Mouse (Mus musculus) embryo, embryonic 11.5 days (tissue): ENCODE data around the gene Lin28a.
"Not testable (repeated sequence)": the region's sequence is repeated elsewhere in the genome, so short reads cannot be mapped to it uniquely, and the experiment has no call there.

ENCODE experiments used
- DNase-seq: peaks from one replicate; pipeline ENCODE4 v3.0.0-alpha.2; 2012; ENCODE audit warnings: low read depth, low spot score

Gene Lin28a

DNA sequence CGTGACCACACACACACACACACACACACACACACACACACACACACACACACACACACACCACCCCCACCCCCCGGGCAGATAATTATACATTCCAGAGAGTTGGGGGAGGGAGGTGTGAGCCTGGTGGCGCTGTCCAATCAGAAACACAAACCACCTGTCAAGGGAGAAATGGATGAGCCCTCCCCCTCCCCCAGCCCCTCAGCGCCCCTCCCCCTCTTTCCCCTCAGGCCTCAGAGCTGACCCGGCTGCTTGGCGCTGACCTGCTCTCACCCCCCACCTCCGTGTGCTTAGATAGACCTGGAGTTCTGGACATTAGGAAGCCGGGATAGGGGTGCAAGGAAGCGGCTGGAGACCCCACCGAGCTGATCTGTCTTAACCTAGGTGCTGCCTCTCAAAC lies 569 bp upstream of the Lin28a start:
- no peak for DNase-seq

DNA sequence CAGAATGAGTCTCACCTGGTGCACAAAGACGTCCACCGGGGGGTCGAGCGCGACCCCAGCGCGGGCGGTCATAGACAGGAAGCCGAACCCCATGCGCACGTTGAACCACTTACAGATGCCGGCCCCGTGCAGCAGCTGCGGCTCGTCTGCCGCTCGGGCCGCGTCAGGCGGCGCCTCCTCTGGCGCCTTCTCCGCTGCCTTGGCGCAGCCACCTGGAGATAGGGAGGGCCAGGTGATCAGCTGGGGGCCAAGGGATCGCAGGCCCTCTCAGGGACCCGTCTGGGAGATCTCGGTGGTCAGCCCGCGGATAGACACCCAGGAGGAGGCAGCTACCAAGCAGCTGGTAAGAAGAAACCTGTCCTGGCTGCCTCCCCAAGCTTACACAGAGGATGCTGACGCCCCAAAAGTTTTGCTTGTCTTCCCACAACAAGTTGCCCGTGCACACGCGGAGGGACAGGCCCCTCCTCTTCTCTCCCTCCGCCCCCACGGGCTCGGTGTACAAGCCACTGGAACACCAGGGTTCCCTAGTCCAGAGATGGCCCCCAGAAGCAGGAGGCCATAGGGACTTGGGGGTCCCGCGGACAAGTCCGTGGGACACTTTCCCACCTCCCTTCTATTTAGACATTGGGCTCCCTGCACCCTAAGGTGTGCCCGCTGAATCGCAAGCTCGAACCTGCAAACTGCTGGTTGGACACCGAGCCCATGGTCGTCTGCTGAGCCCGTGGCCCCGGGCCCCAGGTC lies 433 bp downstream of the Lin28a start:
- DNase-seq = no peak

DNA sequence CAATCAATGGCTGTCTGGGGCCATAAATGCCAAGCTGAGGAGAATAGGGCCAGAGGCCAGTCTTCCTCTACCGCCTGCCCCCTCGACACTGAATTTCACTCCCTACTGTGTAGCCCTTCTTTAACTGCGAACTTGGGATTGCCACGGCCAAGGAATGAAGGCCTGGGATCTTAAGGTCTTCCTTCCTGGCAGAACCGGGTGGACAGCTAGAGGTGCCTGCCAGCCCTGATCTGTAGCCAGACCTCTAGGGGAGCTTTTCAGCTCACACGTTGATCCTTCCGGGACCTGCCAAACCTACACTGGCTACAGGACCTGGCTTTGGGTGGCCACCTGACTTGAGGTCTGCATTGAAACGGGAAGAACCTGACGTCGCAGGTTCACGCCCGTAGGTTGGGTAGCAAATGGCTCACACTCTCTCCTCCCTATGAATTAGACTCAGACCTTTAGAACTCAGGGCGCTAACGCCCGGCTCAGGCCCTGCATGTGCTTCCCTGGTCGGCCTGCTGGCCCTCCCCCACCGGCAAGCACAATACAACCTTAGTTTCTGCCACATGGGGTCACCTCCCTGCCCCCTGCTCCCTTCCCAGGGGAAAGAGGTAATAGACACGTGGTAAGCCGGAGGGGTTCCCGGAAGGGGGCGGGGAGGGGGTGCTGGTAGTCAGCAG lies 1.3 kb downstream of the Lin28a start:
- DNase-seq = no peak

DNA sequence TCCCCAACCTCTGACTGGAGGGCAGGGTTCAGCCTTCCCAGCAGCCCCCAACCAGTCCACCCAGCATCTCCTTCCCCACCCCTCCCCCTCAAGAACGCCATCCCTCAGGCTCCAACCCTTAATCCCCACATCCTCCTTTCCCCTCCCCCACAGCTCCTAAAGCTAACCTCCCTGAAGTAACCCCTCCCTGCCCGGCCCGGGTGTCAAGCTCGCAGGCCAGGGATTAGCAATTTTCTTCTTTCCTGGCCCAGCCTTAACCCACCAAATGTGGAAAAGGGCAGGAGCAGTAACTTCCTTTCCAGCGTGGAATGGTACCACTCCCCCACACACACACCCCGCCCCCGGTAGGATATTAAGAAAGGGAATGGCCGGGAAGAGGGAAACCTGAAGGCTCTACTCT lies 1.9 kb downstream of the Lin28a start:
- no peak for DNase-seq

DNA sequence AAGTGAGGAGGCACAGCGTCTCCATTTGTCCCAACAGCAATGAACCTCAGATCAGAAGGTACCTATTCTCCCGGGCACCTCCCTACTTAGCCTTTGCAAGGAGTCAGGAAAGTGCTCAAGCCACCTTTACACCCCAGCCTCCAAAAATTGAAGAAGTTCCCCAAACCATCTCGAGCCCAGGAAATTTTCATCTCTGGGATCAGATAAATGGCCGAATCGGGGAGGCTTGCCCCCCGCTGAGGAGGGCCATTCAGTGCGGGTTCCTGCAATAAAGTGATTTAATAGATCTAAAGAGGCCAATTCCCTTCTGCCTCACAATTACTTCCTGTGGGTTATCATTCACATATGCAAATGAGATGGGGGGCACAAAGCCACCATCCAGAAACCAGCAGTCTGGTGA lies 2.4 kb downstream of the Lin28a start:
- DNase-seq = no peak

DNA sequence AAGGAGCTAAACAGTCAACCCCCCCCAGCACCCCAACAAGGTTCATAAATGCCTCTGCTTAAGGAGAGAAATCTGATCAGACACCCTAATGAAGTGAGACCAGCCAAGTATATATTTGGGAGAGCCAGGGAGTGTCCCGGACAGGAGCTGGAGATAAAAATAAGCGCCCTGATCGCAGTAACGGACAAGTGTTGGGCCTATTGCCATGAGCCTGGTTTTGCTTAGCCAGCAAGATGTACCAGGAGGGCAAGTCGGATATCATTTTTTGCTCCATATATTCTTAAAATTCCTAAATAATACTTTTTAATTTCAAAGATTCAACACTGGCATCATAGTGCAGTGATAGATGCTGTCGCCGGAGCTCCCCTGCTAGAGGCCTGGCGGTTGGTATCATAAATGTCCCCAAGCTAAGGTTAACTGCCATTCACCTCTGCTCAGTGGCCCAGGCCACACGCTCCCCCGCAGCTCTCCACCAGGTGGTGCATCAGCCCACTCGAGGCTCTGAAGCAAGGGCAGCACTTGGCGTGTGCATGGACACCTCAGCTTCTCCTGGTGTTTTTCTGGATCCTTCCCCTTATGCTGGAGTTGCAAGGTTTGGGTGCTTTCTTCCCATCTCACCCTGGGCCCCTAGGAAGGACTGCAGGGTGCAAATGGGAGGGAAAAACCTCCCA lies 5.6 kb downstream of the Lin28a start:
- DNase-seq = no peak

DNA sequence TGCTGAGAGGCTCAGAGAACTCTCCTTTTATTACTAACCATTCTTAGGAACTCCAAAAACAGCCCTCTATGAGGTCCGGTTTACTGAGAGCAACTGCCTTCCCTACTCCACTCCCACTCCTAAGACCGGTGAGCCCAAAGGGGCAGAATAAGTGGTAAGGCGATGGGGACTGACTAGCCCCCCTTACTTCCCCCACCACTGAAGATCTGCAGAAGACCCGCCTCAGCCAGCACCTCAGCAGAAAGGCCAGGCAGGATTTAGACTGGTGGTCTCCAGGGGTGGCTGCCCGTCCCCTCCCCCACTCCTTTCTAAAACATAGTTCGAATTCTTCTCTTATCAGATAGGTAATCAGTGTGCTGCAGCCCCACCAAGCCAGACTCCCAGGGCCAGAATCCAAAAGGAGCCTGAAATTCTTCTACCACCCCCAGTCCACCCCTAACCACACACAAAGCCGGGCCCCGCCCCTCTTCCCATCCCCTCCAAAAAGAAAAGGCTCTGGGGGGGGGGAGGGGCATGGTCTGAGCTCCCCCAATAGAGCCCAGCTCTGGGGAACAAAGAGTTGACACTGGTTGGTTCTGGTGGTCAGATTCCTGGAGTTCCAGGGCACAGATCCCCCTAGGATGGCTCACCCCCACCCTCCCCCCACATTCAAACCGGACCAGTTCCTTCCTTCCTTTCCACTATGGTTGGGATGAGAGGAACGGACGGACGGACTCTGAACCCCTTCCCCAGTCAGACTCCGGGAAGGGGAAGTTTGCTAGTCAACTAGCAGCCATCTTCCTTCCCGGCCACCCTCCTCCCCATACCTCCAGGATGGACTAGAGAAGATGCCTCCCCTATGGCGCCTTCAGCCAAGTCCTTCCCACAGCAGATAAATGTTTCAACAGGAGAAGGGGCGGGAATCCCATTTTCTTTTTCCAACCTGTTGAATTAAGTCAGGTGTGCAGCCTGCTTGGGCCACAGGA lies 6.9 kb downstream of the Lin28a start:
- no peak for DNase-seq

DNA sequence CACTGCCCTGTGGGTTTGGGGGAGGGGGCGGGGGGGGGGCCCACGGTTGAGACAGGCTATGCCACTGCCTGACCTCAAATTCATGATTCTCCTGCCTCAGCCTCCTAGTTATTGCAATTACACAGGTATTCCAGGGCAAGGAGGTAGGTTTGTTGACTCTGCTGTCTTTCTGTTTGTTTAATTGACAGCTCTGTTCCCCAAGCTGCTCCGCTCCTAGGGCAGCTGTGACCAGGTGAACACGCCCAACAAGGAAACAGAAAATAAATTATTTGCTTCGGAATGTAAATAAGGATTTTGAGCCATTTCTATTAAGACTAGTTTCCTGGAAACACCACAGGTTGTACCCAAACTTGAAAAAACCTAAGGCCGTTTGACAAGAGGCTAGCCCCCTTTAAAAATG lies 8.9 kb downstream of the Lin28a start:
- DNase-seq = no peak

DNA sequence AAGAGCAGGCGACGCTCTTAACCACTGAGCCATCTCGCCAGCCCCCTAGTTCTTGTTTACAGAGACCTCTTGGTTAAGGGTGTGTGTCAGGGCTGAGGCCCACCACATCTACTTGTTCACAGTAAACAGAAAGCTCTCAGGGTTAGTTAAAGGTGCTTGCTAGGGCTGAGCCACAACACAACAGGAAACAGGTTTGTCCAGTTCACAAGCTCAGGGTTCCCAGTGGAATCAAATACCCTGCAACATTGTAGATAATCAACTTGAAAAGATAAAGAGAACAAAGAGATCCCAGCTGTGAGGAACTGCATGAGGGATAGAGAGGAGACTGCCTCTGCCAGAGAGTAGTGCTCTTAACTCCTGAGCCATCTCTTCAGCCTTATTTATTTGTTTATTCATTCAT lies 11.8 kb downstream of the Lin28a start:
- no peak for DNase-seq

DNA sequence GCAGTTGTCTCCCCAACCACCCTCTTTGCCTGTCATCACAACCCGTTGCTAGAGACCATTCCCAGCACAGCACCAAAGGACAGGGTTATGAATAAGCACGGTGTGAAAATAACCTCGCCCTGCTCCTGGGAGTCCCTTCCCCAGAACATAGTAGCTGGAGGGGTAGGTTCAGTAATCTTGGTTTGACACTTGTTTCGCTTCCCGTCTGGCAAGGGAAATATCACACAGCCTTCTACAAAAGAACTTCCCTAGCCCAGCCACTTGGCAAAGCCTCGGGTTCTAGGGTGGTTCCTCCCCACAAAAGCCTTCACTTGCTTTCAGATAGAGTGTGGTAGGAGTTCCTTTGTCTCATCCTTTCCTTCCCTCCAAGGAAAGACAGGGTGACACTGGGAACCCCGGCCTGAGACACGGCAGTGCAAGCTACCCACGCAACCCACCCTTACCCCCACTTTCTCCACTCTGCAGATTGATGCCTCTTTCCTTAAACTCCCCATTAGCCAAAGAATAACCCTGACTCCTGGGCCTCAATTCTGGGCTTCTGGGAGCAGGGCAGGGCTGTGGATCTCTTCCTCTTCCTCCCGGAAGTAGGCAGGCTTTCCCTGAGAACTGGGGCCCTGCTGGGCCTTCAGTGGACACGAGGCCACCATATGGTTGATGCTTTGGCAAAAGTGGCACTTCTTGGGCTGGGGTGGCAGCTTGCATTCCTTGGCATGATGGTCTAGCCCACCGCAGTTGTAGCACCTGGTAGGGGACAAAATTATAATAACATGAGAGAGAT lies 12.9 kb downstream of the Lin28a start:
- no peak for DNase-seq

DNA sequence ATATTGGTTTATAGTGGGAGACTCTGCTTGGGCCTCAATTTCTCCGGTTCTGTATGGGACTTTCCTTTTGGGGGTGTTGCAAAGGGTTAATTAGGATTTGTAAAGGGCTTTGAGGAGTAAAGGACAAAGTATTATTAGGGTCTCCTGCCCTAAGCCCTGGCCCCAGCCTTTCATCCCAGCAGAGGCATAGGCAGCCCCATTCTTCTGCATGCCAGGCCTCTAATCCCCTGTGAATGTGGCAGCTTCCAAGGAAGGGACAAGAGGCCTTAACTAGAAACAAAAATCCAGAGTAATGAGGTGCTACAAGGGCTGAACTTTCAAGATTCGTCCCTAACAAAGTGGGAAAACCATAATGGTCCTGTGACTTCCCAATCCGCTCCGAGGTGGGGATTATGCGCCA lies 15.7 kb downstream of the Lin28a start:
- DNase-seq = no peak

DNA sequence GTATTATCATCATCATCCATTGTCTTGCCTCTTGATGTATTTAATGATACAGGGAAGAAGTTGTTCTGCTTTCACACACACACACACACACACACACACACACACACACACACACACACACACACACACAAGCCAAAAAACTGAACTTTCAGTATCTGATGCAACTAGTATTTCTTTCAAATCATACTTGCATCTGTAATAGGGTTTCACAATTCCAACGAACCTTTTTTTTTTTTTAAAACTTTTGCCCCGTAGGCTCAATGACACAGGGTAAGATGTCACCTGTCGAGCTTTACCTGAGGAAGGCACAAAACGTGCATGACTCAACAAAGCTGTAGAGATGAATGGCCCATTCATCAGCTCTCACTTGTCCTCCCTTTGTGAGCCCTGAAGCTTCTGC lies 16.4 kb downstream of the Lin28a start:
- DNase-seq = no peak

DNA sequence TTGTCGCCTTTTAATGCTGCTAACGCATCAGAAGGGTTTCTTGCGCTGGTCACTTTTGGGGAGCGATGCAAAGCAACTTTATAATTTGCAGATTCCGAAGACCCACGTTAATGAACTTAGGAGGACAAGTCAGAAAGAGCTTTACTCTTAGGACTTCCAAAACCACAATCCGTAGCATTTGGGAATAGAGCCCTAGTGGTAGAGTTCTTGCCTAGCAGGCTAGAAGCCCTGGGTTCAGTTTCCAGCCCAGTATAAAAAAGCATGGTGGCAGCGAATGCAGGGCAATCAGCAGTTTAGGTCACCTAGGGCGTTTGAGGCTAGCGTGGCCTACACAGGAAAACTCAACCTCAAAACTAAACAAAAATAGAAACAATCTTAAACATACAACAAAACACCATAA lies 16.9 kb downstream of the Lin28a start:
- no peak for DNase-seq

DNA sequence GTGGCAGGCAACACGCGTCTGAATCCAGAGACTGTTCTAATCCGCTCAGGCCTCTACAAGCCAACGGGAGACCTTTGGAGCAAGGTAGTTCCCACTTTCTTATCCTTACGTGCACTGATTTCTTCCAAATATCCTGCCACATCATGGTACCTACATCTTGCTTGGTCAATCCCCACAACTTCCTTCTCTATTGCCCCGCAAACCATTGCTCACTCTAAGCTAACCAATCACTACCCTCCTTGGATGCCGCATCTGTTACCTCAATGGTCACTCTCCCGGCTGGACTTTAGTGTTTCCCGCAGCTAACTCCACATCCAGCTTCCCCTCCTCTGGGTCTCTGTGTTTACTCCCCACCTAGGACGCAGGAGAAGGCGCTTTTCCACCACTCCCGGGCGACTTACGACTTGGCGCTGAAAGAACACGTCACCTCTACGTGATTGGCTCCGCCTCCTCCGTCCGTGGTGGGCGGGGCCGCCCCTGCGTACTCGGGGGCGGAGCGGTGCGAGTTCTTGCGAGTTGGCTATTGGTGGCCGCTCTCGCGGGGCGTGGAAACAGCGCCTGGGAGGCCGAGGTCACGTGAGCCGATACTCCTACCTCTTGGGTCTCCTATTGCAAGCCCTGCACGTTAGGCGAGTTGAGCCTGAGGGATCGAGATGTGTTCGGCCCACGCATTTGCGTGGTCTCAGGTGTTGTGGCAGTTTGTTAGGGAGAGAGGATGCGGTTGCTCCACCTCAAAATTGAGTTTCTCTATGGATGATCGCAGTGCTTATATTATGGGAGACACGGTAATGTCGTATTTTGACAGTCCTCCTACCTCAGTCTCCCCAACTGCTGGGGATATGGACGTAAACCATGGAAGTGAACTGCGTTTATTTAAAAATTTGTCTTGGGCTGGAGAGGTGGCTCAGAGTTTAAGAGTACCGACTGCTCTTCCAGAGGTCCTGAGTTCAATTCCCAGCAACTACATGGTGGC lies 17.9 kb downstream of the Lin28a start, which contains the start of gene Dhdds:
Gene Dhdds (minus strand): TSS at position 453 of the 973 bp plus-strand sequence.
- DNase-seq = peak; percentile 97

DNA sequence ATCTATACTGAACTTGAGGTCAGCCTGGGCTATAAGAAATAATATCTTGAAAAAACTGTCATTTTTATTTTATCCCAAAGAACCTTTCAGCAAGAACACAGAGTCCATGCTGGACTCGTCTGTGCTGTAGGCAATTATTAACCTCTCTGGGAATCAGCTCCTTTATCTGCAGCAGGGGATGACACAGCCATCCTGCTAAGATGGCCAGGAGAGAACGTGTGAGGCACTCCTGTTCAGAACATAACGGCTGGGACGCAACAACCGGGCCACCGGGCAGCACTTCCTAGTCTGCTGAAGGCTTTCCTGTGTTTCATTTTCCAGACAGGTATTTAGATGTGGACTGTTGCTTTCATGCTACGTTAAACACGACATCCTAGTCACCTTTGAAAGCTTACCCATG lies 23.9 kb downstream of the Lin28a start:
- DNase-seq = no peak

DNA sequence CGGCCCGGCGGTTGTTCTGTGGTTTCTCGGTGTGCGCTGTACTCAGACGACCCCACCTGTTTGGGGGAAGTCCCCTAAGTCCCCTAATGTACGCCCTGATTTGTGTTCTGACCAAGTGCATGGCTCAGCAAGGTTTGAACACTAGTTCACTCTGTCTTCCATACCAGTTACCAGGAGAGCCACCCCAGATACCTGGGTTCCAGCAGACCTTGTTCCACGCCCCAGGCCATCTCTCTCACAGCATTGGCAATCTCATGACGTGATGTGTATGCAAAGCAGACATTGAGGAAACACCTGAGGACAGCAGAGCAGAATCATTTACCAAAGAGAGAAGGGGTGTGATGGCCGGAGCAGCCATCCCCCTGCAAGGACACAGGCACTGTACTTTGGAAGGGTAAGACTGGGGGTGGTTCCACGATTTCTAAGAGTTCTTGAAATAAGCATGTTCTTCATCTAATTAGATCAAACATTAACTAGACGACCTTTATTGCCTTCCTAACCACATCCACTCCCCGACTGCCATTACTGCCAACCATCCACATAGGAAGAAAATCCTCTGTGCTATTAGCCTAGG lies 27.5 kb downstream of the Lin28a start:
- DNase-seq = no peak

DNA sequence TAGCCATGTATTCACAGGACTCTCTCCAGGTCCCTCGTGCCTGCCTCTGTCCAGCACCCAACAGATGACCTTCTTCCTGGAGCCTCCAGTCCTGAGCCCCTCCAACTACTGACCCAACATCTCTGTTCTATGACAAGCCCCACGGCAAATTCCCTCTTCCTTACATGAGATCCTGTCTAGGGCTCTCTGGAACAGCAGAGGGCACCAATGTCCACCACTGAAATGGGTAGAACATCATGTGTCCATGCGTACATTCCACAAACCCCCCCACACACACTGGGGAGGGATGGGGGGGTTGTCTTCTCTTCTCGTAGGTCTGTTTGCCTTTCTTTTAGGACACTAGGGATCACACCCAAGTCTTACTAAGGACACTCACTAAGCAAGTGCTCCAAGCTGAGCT lies 28.6 kb downstream of the Lin28a start:
- no peak for DNase-seq

DNA sequence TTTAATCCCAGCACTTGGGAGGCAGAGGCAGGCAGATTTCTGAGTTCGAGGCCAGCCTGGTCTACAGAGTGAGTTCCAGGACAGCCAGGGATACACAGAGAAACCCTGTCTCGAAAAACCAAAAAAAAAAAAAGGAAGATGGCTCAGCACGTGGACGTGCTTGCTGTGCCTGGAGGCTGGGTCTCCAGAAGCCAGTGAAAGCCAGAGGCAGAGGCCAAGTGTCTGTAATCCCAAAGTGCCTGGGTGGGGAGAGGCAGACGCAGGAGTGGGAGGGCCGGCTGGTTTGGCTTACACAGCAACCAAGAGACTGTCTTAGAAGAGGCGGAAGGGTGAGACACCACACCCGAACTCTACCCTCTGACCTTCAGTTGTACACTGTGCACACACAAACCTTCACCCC lies 30.4 kb downstream of the Lin28a start:
- DNase-seq = not testable (repeated sequence)

DNA sequence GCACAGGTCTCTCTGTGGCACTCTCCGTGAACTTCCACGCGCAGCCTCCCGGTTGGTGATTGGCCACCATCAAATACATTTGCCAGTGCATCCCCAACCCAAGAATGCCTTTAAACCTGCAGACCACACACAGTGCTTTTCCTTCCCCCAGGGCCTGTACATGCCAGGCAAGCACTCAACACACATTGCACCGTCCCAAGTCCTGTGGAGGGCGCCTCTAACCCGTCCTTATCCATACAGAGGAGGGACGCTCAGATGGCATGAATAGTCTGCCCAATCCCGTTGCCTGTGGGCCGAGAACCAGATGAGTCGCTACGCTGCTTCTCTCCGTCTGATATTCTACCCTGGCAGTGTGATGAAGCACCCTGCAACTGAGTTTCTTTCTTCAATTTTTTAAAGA lies 35.7 kb downstream of the Lin28a start:
- DNase-seq = no peak
